Mouse (Mus musculus): Measurements from ENCODE around the gene Uchl1. TPM values are rescaled to one million over a fixed set of nuclear protein-coding genes. Genes with fewer than 3 reads are reported as not detected.

Gene Uchl1
- total and polyA plus RNA-seq, 2 experiments from 2014 or later = 1,819 to 2,098 TPM

DNA sequence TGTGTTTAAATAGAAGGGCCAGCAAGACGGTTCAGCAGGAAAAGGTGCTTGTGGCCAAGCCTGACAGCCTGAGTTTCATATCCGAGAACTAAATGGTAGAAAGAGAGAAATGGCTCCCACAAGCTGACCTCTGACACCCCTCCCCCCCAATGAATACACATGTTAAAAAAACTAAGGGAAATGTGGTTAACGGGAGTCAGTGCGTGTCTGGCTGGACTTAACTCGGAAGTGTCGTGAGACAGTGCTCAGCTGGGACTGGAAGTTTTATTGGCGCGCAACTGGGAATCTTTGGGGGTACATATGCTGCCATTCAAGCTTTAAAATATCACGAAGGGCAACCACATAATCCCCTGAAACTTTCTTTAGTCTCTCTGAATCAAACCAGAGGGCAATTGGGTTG lies 46.7 kb downstream of the Uchl1 start:
- Histone ChIP-seq H3K4me1 (ENCODE audit: insufficient read depth, low read length) (no peaks in the 10 kb centered on the region), H3K4me2 (ENCODE audit: low read depth, low read length, poor library complexity, severe bottlenecking) (no peak overlapping the region), H3K36me3 (ENCODE audit: insufficient read depth, low read length) (no peaks in the 10 kb centered on the region), H3K9ac (replicated peaks; ENCODE audit: low read length, poor library complexity, severe bottlenecking) (no peak overlapping the region), H3K27ac (ENCODE audit: low read depth, low read length) (no peak overlapping the region), H3K9me3 (ENCODE audit: low read length) (no peaks in the 10 kb centered on the region), H3K27me3 (ENCODE audit: insufficient read depth, low read length) (no peaks in the 10 kb centered on the region), H3K4me3 (ENCODE audit: low read depth, low read length) (no peak overlapping the region)
- ATAC-seq (ENCODE audit: low FRiP score) (no peak), DNase-seq (ENCODE audit: low spot score) (no peak)
- 62% methylated on average over 9 of the region's 9 CpGs for whole genome bisulfite sequencing
- no peak for TF ChIP-seq CTCF (IDR thresholded peaks at IDR 0.05)

DNA sequence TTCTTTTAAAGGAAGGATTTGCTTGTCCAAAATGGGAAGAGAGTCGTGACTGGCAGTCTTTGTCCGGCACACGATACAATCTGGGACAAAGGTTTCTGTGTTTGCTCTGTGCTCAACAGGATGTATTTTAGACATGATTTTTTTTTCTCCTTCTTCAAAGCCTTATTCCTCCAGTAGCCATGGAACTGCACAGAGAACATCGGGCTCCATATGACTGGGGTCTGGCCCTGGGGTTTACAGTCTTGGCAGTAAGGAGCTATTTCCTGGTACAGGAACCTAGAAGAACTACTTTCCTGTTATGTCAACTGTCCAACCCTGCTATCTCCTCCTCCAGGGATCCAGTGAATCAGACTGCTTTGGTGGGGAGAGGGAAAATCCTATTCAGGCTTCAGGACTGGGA lies 47.1 kb downstream of the Uchl1 start:
- Histone ChIP-seq H3K9me3 (ENCODE audit: low read length) (no peaks in the 10 kb centered on the region), H3K27me3 (ENCODE audit: insufficient read depth, low read length) (no peaks in the 10 kb centered on the region), H3K4me3 (ENCODE audit: low read depth, low read length) (no peak overlapping the region), H3K36me3 (ENCODE audit: insufficient read depth, low read length) (no peaks in the 10 kb centered on the region), H3K4me1 (ENCODE audit: insufficient read depth, low read length) (no peaks in the 10 kb centered on the region), H3K4me2 (ENCODE audit: low read depth, low read length, poor library complexity, severe bottlenecking) (no peak overlapping the region), H3K9ac (replicated peaks; ENCODE audit: low read length, poor library complexity, severe bottlenecking) (no peak overlapping the region), H3K27ac (ENCODE audit: low read depth, low read length) (0 out of 2 replicates have a peak overlapping the region, but pooled peaks have one; percentile 12)
- DNase-seq (ENCODE audit: low spot score) (peak; percentile 23), ATAC-seq (ENCODE audit: low FRiP score) (peak; percentile 31; the same call in 1 of the 2 replicates)
- no peak for TF ChIP-seq CTCF (IDR thresholded peaks at IDR 0.05)
- WGBS = 21% methylated on average over 4 of the region's 4 CpGs

DNA sequence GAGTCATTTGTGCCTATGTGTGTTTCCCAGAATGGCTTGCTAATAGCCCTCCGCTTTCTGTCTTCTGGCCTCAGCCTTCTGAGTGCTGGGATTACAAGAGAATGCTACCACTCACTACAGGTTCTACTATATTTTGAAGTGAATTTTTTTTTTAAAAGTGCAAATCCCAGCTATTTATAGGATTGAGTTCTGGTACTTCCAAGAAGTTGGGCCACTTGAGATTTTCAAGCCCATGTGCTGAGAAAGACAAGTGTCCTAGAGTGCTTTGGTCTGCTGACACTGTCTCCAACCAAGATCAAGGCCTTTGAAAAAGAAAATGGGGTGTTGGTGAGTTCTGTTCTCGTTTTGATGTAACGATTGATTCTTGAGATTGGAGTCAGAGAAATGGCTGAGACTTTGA lies 47.7 kb downstream of the Uchl1 start:
- WGBS = 80% methylated on average over 3 of the region's 3 CpGs

DNA sequence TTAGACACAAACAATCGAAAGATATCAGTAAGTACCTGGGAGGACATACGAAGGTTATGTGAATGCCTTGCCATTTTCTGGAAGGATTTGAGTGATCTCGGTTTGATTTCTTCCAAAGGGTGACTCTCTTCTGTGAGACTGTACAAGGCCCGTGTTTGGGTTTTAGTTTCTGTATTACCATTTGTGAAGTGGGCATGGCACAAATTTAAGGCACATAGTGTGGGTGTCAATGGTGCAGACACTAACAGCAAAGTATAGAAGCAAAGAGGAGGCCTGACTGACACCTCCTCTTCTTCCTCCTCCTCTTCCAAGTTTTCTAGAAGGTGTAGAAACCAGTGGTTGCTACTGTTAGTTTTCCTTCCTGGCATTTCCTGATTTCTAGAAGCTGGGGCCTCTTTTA lies 53.4 kb downstream of the Uchl1 start:
- no peak overlapping the region for H3K27ac ChIP-seq (ENCODE audit: low read depth, low read length)

More for the DNA sequence above, 47.7 kb downstream of the Uchl1 start:
- Histone ChIP-seq H3K4me3 (ENCODE audit: low read depth, low read length) (no peak overlapping the region), H3K9me3 (ENCODE audit: low read length) (no peaks in the 10 kb centered on the region), H3K27ac (ENCODE audit: low read depth, low read length) (no peak overlapping the region), H3K4me2 (ENCODE audit: low read depth, low read length, poor library complexity, severe bottlenecking) (no peak overlapping the region), H3K27me3 (ENCODE audit: insufficient read depth, low read length) (no peaks in the 10 kb centered on the region), H3K9ac (replicated peaks; ENCODE audit: low read length, poor library complexity, severe bottlenecking) (no peak overlapping the region), H3K4me1 (ENCODE audit: insufficient read depth, low read length) (no peaks in the 10 kb centered on the region), H3K36me3 (ENCODE audit: insufficient read depth, low read length) (no peaks in the 10 kb centered on the region)
- TF ChIP-seq CTCF (IDR thresholded peaks at IDR 0.05) = no peak
- no peak for ATAC-seq (ENCODE audit: low FRiP score)
- no peak for DNase-seq (ENCODE audit: low spot score)

DNA sequence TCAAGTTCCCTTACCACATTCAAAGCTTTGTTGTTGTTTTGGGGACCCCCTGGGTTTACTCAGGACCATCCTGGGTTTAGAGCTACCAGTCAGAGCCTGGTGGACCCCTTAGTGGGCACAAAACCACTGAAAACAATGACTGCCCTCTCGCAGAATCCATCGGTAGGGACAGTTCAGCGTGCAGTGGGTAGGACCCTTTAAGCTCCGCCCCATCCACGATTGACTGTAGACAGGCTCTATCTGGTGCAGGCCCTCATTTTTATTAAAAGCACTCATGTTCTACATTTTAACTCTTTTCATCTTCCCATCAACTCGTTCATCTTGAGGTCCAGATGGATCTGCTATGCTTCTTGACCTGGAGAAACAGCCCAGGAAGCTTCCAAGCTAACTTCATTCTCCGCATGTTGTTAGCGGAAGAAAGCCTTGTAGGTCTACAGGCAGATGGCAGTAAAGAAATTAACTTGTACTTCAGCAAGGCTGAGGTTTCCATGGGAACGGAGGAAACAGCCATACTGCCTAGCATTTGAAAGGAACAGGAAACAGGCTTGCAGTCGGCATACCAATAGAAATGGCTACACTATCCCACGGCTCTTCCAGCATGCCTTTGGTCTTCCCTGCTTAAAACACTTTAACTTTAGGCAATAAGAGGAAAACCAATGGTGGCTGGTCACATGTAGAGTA lies 54.9 kb downstream of the Uchl1 start:
- Histone ChIP-seq H3K9me3 (ENCODE audit: low read length) (no peaks in the 10 kb centered on the region), H3K9ac (replicated peaks; ENCODE audit: low read length, poor library complexity, severe bottlenecking) (no peak overlapping the region), H3K27ac (ENCODE audit: low read depth, low read length) (no peak overlapping the region), H3K27me3 (ENCODE audit: insufficient read depth, low read length) (no peaks in the 10 kb centered on the region), H3K4me2 (ENCODE audit: low read depth, low read length, poor library complexity, severe bottlenecking) (peak overlapping the region; percentile 30), H3K36me3 (ENCODE audit: insufficient read depth, low read length) (no peaks in the 10 kb centered on the region), H3K4me3 (ENCODE audit: low read depth, low read length) (no peak overlapping the region), H3K4me1 (ENCODE audit: insufficient read depth, low read length) (0 out of 2 replicates have a peak, but pooled peaks cover 4% of the 10 kb centered on the region)
- WGBS = 15% methylated on average over 11 of the region's 11 CpGs
- TF ChIP-seq CTCF (IDR thresholded peaks at IDR 0.05) = peak; percentile 80
- peak; percentile 94 for DNase-seq (ENCODE audit: low spot score)
- ATAC-seq (ENCODE audit: low FRiP score) = peak; percentile 91

More for the DNA sequence above, 53.4 kb downstream of the Uchl1 start:
- no peaks in the 10 kb centered on the region for H3K27me3 ChIP-seq (ENCODE audit: insufficient read depth, low read length)
- no peaks in the 10 kb centered on the region for H3K9me3 ChIP-seq (ENCODE audit: low read length)
- no peak overlapping the region for H3K4me3 ChIP-seq (ENCODE audit: low read depth, low read length)
- WGBS = 96% methylated on average over 4 of the region's 4 CpGs
- H3K9ac ChIP-seq (replicated peaks; ENCODE audit: low read length, poor library complexity, severe bottlenecking) = no peak overlapping the region
- DNase-seq (ENCODE audit: low spot score) (no peak), ATAC-seq (ENCODE audit: low FRiP score) (no peak)
- no peak for TF ChIP-seq CTCF (IDR thresholded peaks at IDR 0.05)
- no peaks in the 10 kb centered on the region for H3K36me3 ChIP-seq (ENCODE audit: insufficient read depth, low read length)
- no peak overlapping the region for H3K4me2 ChIP-seq (ENCODE audit: low read depth, low read length, poor library complexity, severe bottlenecking)
- 0 out of 2 replicates have a peak, but pooled peaks cover 4% of the 10 kb centered on the region for H3K4me1 ChIP-seq (ENCODE audit: insufficient read depth, low read length)

DNA sequence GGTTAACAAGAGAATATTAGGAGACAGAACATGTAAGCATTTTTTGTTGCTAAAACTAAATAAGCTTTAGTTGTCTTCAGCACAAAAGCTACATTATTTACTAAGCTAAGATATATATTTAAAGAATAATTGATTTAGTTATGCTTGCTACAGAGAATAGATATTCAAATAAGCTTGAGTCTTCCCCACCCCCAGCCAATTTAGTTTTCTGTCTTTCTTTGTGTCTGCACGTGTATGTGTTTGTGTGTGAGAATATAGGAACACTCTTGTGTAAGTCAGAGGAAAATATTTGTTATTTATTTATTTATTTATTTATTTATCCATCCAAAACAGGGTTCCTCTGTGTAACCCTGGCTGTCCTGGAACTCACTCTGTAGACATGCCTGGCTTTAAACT lies 55.4 kb downstream of the Uchl1 start:
- DNase-seq (ENCODE audit: low spot score) (no peak), ATAC-seq (ENCODE audit: low FRiP score) (no peak)
- Histone ChIP-seq H3K36me3 (ENCODE audit: insufficient read depth, low read length) (no peaks in the 10 kb centered on the region), H3K4me1 (ENCODE audit: insufficient read depth, low read length) (0 out of 2 replicates have a peak, but pooled peaks cover 4% of the 10 kb centered on the region), H3K27me3 (ENCODE audit: insufficient read depth, low read length) (no peaks in the 10 kb centered on the region), H3K4me3 (ENCODE audit: low read depth, low read length) (no peak overlapping the region), H3K9ac (replicated peaks; ENCODE audit: low read length, poor library complexity, severe bottlenecking) (no peak overlapping the region), H3K9me3 (ENCODE audit: low read length) (no peaks in the 10 kb centered on the region), H3K27ac (ENCODE audit: low read depth, low read length) (no peak overlapping the region), H3K4me2 (ENCODE audit: low read depth, low read length, poor library complexity, severe bottlenecking) (no peak overlapping the region)
- TF ChIP-seq CTCF (IDR thresholded peaks at IDR 0.05) = no peak
- 21% methylated on average over 1 of the region's 1 CpGs for WGBS

Measured in midbrain, postnatal 0 days (tissue).